Mouse (Mus musculus): ENCODE measurements around the gene Kcnj10. TPM values are rescaled to one million over a fixed set of nuclear protein-coding genes. Genes with fewer than 3 reads are reported as not detected.
A peak's percentile ranks its signal among the peaks of the same experiment; 100 is the strongest.

Kcnj10 gene
- polyA plus RNA-seq, 1 experiment from 2014 or later: 0.24 TPM

DNA sequence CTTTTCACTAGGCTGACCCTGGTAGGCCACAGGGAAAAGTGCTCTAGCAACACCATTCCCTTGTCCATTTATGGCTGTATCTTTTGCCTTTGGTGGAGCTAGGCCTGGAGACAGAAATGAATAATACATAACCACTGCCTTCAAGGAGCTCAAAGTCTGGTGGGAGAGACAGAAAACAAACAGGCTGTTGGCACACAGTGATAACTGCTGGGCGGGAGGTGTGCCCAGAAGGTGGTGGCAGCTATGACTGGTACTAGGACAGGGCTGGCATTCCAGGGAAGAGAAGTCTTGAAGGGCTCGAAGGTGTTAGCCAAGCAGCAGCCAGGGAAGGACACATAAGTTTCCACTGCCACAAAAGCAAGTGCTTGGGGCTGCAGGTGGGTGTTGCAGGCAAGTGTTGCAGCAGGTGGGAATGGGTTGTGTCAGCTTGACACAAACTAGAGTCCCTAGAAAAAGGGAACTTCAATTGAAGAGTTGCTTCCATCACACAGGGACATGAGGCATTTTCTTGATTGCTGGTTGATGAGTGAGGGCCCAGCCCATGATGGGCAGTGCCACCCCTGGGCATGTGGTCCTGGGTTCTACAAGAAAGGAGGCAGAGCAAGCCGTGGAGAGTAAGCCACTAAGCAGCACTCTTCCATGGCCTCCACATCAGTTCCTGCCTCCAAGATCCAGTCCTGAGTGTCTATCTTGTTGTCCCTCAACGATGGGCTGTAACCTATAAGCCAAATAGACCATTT lies 72.7 kb downstream of the Kcnj10 start:
- H3K4me2 ChIP-seq: no peak overlapping the region
- no peaks in the 10 kb centered on the region for H3K27me3 ChIP-seq (ENCODE audit: insufficient read depth, low read length)
- no peak overlapping the region for H3K4me3 ChIP-seq (ENCODE audit: low read depth, low read length)
- no peak for TF ChIP-seq CTCF (IDR thresholded peaks at IDR 0.05; ENCODE audit: low read depth)
- H3K9me3 ChIP-seq (ENCODE audit: low read depth, low read length): no peaks in the 10 kb centered on the region
- ATAC-seq (ENCODE audit: insufficient read depth) (no peak), DNase-seq (no peak)
- H3K9ac ChIP-seq: no peak overlapping the region
- no peaks in the 10 kb centered on the region for H3K4me1 ChIP-seq (ENCODE audit: insufficient read depth)
- no peak overlapping the region for H3K27ac ChIP-seq (ENCODE audit: low read depth)
- no peaks in the 10 kb centered on the region for H3K36me3 ChIP-seq (ENCODE audit: insufficient read depth)
- 81% methylated on average over 4 of the region's 4 CpGs for WGBS

DNA sequence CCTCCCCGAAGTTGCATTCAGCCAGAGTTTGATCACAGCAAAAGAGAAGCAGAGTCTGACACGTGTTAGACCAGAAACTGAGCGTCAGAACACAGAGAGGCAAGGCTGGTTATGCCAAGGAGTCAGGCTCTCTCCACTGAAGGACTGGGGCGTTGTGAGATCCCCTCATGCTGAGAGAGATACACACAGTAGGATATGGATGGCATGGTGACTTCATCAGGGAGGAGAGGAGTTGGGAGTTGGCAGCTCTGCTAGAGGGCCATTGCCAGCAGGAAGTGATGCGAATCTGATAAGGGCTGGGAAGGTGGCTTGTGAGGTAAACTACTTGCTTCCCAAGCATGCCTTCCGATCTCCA lies 73.2 kb downstream of the Kcnj10 start:
- DNase-seq (no peak), ATAC-seq (ENCODE audit: insufficient read depth) (no peak)
- 75% methylated on average over 6 of the region's 6 CpGs for WGBS

DNA sequence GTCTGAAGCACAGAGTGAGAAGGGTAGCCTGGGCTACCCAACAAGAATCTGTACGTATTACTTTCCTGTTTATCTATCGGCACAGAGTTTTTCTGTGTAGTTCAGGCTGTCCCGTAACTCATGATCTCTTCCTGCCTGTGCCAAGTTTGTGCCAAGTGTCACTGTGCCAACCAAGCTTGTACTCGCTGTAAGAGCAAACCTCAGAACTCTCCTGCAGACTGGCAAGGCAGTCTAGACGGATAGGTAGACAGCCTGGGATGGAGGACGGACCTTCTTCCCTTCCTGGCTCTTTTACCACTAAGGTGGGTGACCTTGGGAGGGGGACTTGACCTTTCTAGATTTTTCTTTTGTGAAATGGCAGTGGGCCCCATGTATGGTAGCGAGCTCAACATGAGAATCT lies 74.1 kb downstream of the Kcnj10 start:
- Histone ChIP-seq H3K4me3 (ENCODE audit: low read depth, low read length) (no peak overlapping the region), H3K36me3 (ENCODE audit: insufficient read depth) (no peaks in the 10 kb centered on the region), H3K27me3 (ENCODE audit: insufficient read depth, low read length) (no peaks in the 10 kb centered on the region), H3K4me1 (ENCODE audit: insufficient read depth) (no peaks in the 10 kb centered on the region), H3K9ac (no peak overlapping the region), H3K9me3 (ENCODE audit: low read depth, low read length) (no peaks in the 10 kb centered on the region), H3K4me2 (no peak overlapping the region), H3K27ac (ENCODE audit: low read depth) (no peak overlapping the region)
- no peak for TF ChIP-seq CTCF (IDR thresholded peaks at IDR 0.05; ENCODE audit: low read depth)
- DNase-seq: no peak
- no peak for ATAC-seq (ENCODE audit: insufficient read depth)
- WGBS: 79% methylated on average over 7 of the region's 7 CpGs

More for the DNA sequence above, 73.2 kb downstream of the Kcnj10 start:
- H3K4me2 ChIP-seq: no peak overlapping the region
- no peaks in the 10 kb centered on the region for H3K4me1 ChIP-seq (ENCODE audit: insufficient read depth)
- H3K27ac ChIP-seq (ENCODE audit: low read depth): no peak overlapping the region
- no peaks in the 10 kb centered on the region for H3K9me3 ChIP-seq (ENCODE audit: low read depth, low read length)
- H3K36me3 ChIP-seq (ENCODE audit: insufficient read depth): no peaks in the 10 kb centered on the region
- H3K27me3 ChIP-seq (ENCODE audit: insufficient read depth, low read length): no peaks in the 10 kb centered on the region
- TF ChIP-seq CTCF (IDR thresholded peaks at IDR 0.05; ENCODE audit: low read depth): no peak
- no peak overlapping the region for H3K4me3 ChIP-seq (ENCODE audit: low read depth, low read length)
- H3K9ac ChIP-seq: no peak overlapping the region

DNA sequence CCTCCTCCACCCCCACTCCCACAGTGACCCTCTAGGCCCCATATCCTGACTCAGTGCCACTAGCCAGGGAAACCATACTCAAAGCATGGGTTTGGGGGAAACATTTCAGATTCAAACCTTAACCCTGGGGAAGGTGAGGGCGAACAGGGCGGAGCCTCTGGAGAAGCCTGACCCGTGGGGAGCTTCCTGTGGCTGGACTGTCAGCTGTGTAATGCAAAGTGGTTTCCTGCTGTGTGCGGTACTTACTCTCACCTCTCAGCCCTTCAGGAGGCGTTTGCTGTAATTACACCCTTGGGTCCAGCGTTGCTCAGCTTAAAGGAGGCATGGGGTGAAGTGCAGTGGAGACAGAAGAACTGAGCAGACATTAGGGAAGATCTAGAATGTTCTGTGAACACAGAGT lies 77.2 kb downstream of the Kcnj10 start:
- no peaks in the 10 kb centered on the region for H3K27me3 ChIP-seq (ENCODE audit: insufficient read depth, low read length)
- H3K4me1 ChIP-seq (ENCODE audit: insufficient read depth): no peaks in the 10 kb centered on the region
- H3K4me3 ChIP-seq (ENCODE audit: low read depth, low read length): no peak overlapping the region
- no peak; the same call in 1 of the 2 replicates for ATAC-seq (ENCODE audit: insufficient read depth)
- WGBS: 16% methylated on average over 6 of the region's 6 CpGs
- H3K9me3 ChIP-seq (ENCODE audit: low read depth, low read length): no peaks in the 10 kb centered on the region
- no peak overlapping the region for H3K4me2 ChIP-seq
- no peak overlapping the region for H3K9ac ChIP-seq
- TF ChIP-seq CTCF (IDR thresholded peaks at IDR 0.05; ENCODE audit: low read depth): no peak
- no peak for DNase-seq
- no peak overlapping the region for H3K27ac ChIP-seq (ENCODE audit: low read depth)
- no peaks in the 10 kb centered on the region for H3K36me3 ChIP-seq (ENCODE audit: insufficient read depth)

DNA sequence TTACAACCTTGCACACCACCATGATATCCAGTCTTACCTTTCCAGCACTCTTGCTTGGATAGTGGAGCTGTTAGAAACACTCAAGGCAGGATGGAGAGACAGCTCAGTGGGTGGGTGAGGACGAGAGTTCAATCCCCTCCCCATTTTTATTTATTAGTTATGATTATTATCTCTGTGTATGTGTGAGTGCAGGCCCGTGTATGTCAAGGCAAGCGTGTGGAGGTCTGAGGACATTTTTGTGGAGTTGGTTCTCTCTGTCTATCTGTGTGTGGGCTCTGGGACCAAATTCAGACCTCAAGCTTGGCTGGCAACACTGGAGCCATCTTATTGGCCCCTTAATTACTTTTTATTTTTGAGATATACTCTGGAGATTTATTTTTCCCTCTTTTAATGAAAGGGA lies 77.6 kb downstream of the Kcnj10 start:
- ATAC-seq (ENCODE audit: insufficient read depth): no peak
- Histone ChIP-seq H3K27me3 (ENCODE audit: insufficient read depth, low read length) (no peaks in the 10 kb centered on the region), H3K9ac (no peak overlapping the region), H3K9me3 (ENCODE audit: low read depth, low read length) (no peaks in the 10 kb centered on the region), H3K27ac (ENCODE audit: low read depth) (no peak overlapping the region), H3K36me3 (ENCODE audit: insufficient read depth) (no peaks in the 10 kb centered on the region), H3K4me3 (ENCODE audit: low read depth, low read length) (no peak overlapping the region), H3K4me2 (no peak overlapping the region), H3K4me1 (ENCODE audit: insufficient read depth) (no peaks in the 10 kb centered on the region)
- no peak for TF ChIP-seq CTCF (IDR thresholded peaks at IDR 0.05; ENCODE audit: low read depth)
- 44% methylated on average over 3 of the region's 3 CpGs for WGBS
- no peak for DNase-seq

DNA sequence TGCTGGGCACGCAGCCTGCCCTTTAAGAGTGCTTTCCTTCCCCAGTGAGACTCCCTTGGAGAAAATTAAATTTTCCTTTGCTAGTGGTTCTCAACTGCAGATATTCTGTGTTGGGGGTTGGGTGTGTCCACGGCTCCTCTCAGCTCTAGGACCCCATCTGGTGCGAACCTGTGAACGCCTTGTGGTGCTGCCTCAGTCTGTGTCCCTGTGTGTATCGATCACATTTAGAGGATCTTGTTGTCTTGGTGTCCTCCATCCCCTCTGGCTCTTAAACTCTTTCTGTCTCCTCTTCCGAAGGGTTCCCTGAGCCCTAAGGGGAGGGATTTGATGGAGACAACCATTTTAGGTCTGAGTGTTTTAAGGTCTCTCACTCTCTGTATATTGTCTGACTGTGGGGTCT lies 79.2 kb downstream of the Kcnj10 start:
- no peak for TF ChIP-seq CTCF (IDR thresholded peaks at IDR 0.05; ENCODE audit: low read depth)
- Histone ChIP-seq H3K9ac (no peak overlapping the region), H3K4me1 (ENCODE audit: insufficient read depth) (no peaks in the 10 kb centered on the region), H3K36me3 (ENCODE audit: insufficient read depth) (no peaks in the 10 kb centered on the region), H3K4me2 (no peak overlapping the region), H3K4me3 (ENCODE audit: low read depth, low read length) (no peak overlapping the region), H3K27ac (ENCODE audit: low read depth) (no peak overlapping the region), H3K9me3 (ENCODE audit: low read depth, low read length) (no peaks in the 10 kb centered on the region), H3K27me3 (ENCODE audit: insufficient read depth, low read length) (no peaks in the 10 kb centered on the region)
- WGBS: 77% methylated on average over 6 of the region's 6 CpGs
- DNase-seq (no peak), ATAC-seq (ENCODE audit: insufficient read depth) (no peak)

DNA sequence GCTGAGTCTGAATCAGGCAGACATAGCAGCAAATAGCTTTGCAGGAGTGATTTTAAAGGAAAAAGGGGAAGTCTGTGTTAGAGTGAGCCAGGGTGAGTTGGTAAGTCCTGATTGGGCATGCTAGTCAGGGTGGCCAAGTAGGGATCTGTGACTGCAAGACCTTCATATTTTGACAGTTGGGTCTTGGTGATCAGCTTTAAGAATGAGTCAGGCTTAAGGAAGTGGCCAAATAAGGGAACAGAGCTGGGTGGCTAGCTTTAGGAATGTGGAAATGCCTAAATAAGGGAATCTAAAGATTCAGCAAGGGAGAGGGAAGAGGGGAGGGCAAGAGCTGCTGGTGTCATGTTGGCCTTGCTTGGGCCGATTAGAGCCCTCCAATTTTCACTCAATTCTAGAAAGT lies 82.4 kb downstream of the Kcnj10 start:
- Histone ChIP-seq H3K27ac (ENCODE audit: low read depth) (no peak overlapping the region), H3K4me2 (no peak overlapping the region), H3K36me3 (ENCODE audit: insufficient read depth) (no peaks in the 10 kb centered on the region), H3K9ac (no peak overlapping the region), H3K9me3 (ENCODE audit: low read depth, low read length) (no peaks in the 10 kb centered on the region), H3K27me3 (ENCODE audit: insufficient read depth, low read length) (no peaks in the 10 kb centered on the region; the same call in 1 of the 2 replicates), H3K4me3 (ENCODE audit: low read depth, low read length) (no peak overlapping the region), H3K4me1 (ENCODE audit: insufficient read depth) (no peaks in the 10 kb centered on the region)
- ATAC-seq (ENCODE audit: insufficient read depth) (peak; percentile 60; the same call in 1 of the 2 replicates), DNase-seq (peak; percentile 39)
- 29% methylated on average over 1 of the region's 1 CpGs for WGBS
- no peak for TF ChIP-seq CTCF (IDR thresholded peaks at IDR 0.05; ENCODE audit: low read depth)

Other genes with a start within 250 kb of the Kcnj10 start
- gene Pex19, start 214.5 kb upstream of the Kcnj10 start, polyA plus RNA-seq (2014; fragmentation: Nextera tagmentation; extraction: Ambion mirVana): 110 and 112 TPM in 2 replicates
- gene Dcaf8, start 193.1 kb upstream of the Kcnj10 start, polyA plus RNA-seq (2014; fragmentation: Nextera tagmentation; extraction: Ambion mirVana): 108 and 111 TPM in 2 replicates
- gene Pea15a, start 134.4 kb upstream of the Kcnj10 start, polyA plus RNA-seq (2014; fragmentation: Nextera tagmentation; extraction: Ambion mirVana): 128 and 140 TPM in 2 replicates
- gene Casq1, start 121.3 kb upstream of the Kcnj10 start, polyA plus RNA-seq (2014; fragmentation: Nextera tagmentation; extraction: Ambion mirVana): 5.0 and 5.9 TPM in 2 replicates
- gene Atp1a4, start 82.8 kb upstream of the Kcnj10 start, polyA plus RNA-seq (2014; fragmentation: Nextera tagmentation; extraction: Ambion mirVana): not detected in 2 replicates
- gene Igsf8, start 79.6 kb upstream of the Kcnj10 start, polyA plus RNA-seq (2014; fragmentation: Nextera tagmentation; extraction: Ambion mirVana): 38.6 and 47.8 TPM in 2 replicates
- gene Atp1a2, start 43.1 kb upstream of the Kcnj10 start, polyA plus RNA-seq (2014; fragmentation: Nextera tagmentation; extraction: Ambion mirVana): 1.3 and 1.4 TPM in 2 replicates
- gene Kcnj9, start 11.9 kb upstream of the Kcnj10 start, polyA plus RNA-seq (2014; fragmentation: Nextera tagmentation; extraction: Ambion mirVana): 0.04 TPM in 1 of 2 replicates, not detected in the other
- gene Pigm, start 35.3 kb downstream of the Kcnj10 start, polyA plus RNA-seq (2014; fragmentation: Nextera tagmentation; extraction: Ambion mirVana): 9.0 and 9.9 TPM in 2 replicates
- 0.32 and 1.0 TPM in 2 replicates for gene Slamf9, start 134.1 kb downstream of the Kcnj10 start, polyA plus RNA-seq (2014; fragmentation: Nextera tagmentation; extraction: Ambion mirVana)
- 23.5 and 26.0 TPM in 2 replicates for gene Igsf9, start 140.6 kb downstream of the Kcnj10 start, polyA plus RNA-seq (2014; fragmentation: Nextera tagmentation; extraction: Ambion mirVana)
- gene Tagln2, start 158.8 kb downstream of the Kcnj10 start, polyA plus RNA-seq (2014; fragmentation: Nextera tagmentation; extraction: Ambion mirVana): 395 and 407 TPM in 2 replicates
- 4.2 and 5.1 TPM in 2 replicates for gene Cfap45, start 179.6 kb downstream of the Kcnj10 start, polyA plus RNA-seq (2014; fragmentation: Nextera tagmentation; extraction: Ambion mirVana)
- gene Vsig8, start 214.7 kb downstream of the Kcnj10 start, polyA plus RNA-seq (2014; fragmentation: Nextera tagmentation; extraction: Ambion mirVana): 0.24 TPM in 1 of 2 replicates, not detected in the other
- gene Slamf8, start 249.4 kb downstream of the Kcnj10 start, polyA plus RNA-seq (2014; fragmentation: Nextera tagmentation; extraction: Ambion mirVana): not detected in 2 replicates

All from lung, embryonic 14.5 days (tissue).